Mouse (Mus musculus) monocyte, adult 5-6 weeks (primary cell): ENCODE data around the gene Dock4. TPM values are rescaled to one million over a fixed set of nuclear protein-coding genes. Genes with fewer than 3 reads are reported as not detected.
A peak's percentile ranks its signal among the peaks of the same experiment; 100 is the strongest.

ENCODE experiments used
- ATAC-seq: fragments of 153-309, 156-312 bp; replicated peaks from 2 replicates; pipeline ENCODE4 v1.8.0; 2017; ENCODE audit warnings: mild to moderate bottlenecking; ENCODE audit not compliant: low TSS enrichment, insufficient number of reproducible peaks, severe bottlenecking, poor library complexity, low FRiP score
- total RNA-seq: library from RNA; stranded (forward); fragments of 200-1000, 200-491, 200-594 nt; gene quantifications from 3 replicates; pipeline ENCODE4 v1.2.3, GENCODE M21; 2017

Gene Dock4
- total RNA-seq, 1 experiment from 2014 or later: 8.9 TPM

DNA sequence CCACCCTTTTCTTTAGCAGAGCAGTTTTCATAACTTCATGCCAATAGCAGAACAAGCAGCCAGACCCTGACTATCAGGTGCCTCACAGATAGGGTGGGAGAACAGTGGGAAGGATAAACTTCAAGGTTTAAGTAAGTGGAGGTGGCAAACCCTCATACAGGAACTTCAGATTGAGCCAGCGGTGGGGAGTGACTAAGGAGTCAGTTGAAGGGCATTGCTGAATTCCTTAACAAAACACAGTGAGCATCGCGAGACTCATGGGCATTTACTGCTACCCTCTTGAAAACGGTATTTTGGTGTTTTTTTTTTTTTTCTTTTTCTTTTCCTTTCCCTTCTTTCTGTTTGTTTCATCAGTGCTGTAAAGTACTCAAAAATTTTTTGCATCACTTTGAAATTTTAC lies 148.4 kb downstream of the Dock4 start:
- no peak for ATAC-seq

DNA sequence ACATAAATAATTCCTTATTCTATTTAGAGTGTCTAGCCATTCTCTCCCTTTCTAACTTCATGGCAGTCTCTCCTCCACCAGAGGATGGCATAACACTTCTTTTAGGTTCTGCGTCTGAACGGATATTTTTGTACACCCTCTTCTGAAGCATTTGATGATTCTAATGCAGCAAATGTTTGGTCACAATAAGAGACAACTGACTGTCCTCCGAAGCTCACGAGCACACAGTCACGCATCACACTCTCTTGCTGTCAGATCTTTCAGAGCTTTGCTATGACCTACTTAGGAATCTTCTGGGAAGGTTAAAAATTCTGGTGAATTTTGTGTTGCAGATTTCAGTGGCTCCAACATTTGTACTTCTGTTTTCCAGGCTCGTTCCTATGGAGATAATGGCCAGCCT lies 149.7 kb downstream of the Dock4 start:
- no peak for ATAC-seq

DNA sequence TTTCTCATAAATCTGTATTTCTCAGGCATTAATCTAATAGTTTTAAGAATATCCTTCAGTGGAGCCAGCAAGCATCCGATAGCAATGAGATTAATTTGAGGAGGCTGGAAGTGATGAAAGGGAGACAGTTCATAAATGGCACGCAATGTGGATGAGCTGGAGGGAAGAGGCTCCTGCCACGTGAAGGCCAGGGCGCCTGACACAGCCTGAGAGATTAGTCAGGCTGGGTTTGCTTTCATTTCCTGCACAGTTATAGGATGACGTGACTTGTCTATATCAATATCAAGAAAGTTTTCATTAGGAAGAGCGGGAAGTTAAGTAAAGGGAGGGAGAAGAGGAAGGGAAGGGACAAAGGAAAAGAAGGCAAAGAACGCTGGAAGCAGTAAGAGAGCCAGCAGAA lies 150.3 kb downstream of the Dock4 start:
- ATAC-seq: no peak

DNA sequence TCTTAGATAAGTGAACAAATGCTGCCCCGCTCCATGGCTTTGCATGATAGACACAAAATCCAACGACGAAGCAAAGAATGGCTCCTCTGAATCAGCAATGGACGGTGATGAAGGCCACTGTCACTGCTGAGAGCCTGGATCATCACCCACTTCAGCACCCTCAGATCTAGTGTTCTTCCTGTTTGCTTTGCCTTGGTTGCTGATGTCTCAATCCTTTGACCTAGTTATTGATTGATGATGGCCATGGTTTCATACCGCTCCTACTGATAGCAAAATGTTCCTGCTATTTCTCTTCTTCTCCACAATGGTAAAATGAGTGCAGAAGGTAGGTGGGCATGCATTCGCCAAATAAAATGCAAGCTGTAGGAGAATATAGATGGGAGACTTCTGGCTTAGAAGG lies 150.7 kb downstream of the Dock4 start:
- no peak for ATAC-seq

DNA sequence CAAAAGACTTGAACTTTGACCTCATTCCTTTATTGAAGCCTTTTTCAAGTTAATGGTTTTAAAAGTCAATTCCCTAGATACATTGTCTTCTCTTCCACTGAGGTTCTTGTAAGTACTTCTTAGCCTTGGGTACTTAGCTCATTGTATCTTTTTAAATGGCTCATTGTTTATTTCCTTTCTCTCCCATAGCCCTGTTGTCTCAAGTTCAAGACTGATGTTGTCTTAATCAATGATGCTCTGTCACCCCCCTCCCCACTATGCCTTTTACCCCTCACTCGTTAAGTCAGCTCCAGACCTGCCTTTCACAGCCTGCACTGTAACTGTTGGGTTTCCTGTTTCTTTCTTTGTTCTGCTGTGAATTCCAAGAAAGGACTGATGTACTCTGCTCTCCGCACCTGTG lies 154.2 kb downstream of the Dock4 start:
- ATAC-seq: no peak

DNA sequence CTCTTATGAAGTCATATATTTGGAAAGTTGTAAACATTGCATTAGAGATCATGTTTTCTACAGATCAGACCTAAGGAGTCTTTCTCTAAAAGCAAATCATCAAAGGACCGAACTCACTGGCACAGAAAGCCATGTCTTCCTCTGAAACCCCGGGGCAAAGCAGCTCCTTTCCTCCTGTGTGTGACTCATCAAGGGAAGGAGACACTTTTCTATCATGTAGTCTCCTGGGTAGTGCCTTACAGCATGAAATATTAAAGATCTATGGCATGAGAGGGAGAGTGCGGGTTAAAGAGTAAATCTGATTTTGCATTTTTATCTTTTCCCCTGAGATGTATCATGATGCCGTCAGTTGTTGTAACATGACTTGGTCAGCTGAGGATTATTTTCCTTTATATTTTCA lies 159.8 kb downstream of the Dock4 start:
- ATAC-seq: no peak

DNA sequence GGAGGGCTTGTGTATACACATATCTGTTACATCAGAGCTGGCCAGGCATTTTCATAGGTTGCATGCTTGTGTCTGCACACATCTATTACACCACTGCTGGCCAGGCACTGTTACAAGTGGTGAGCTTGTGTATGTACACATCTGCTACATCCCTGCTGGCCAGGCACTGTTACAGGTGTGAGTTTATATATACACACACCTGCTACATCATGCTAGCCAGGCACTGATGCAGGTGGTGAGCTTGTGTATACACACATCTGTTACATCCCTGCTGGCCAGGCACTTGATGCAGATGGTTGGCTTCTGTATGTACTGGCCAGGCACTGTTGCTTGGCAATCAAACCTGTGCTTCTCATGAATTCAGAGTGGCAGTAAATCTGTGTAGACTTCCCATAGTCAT lies 177.2 kb downstream of the Dock4 start:
- ATAC-seq: no peak

DNA sequence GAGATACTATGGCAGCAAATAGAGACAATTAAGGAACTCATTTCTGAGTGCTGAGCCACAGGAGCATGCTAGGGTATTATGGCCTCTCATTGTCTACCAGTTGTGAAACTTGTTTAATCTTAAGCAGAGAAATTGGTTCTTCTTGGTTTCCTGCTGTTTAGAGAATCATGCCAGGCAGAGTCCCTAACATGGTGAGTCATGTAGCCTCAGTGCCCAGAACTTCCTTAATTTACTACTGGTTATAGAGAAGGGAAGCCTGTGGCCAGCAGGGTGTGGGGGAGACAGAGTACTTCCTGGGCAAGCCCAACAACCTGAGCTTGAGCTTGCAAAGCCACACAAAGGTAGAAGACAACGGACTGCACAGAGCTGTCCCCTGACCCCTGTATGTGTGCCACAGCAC lies 180.8 kb downstream of the Dock4 start:
- ATAC-seq: peak; percentile 100

DNA sequence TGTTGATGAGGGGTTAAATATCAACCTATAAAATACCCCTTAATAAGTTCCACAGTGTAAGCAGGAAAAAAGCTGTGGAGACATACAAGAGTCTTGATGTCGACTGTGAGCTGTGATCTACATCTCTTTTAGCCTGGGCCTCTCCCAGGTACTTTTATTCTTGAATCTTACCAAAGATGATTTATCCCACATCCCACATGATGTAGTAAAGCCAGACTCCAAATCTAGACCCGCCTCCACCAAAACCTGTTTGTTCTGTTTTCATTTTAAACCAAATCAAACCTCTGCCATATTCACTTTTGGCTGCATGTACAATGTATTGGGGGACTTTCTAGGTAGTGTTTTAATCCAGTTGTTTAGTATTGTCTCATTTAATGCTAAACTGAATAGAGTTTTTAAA lies 187.5 kb downstream of the Dock4 start:
- no peak for ATAC-seq

DNA sequence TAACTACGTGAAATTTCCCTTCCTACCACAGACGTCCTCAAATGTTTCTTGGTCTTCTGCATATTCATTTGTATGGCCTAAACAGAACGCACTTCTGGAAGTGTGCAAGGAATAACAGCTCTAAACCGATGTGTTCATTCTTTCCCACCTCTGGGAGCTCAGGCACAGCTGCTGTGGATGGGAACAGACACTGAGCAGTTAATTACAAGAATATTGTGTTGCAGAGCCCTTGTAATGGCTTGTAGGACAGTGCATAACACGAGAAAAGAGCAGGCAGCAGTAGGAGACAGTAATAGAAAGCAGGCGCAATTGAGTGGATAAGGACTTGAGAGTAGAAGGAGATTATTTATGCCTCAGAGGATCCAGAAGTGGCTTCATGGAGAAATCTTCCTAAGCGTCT lies 188.4 kb downstream of the Dock4 start:
- ATAC-seq: no peak

DNA sequence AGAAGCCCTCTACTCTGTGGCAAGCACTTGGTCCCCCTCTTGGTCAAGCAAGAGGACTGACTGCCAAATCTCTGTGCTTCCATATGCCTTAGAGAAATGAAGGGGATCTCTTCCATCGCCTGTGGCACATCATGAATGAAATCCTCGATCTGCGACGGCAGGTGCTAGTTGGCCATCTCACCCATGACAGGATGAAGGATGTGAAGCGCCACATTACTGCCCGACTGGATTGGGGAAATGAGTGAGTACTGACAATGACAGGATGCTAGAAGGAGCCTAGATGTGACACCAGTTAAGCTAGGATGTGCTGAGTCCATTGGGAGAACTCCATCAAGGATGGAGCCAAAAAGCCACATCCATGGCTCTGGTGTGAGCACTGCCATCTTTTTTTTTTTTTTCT lies 190.2 kb downstream of the Dock4 start:
- ATAC-seq: no peak

DNA sequence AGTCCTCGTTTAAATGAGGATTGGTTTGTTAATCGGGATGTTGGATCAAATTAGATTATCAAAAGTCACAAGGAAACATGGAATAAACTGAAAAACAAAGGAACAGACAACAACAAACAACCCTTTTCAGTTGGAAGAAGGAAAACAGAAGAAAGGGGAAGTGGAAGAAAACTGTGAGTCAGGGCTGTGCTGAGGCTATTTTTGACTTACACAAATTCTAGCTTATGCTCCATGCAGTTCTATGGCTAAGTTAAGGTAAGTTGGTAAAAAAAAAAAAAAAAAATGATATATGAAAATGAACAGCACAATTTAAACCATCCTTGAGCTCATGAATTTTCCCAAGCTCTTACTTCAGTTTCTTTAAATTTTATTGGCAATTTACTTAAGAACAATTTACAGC lies 191.7 kb downstream of the Dock4 start:
- no peak for ATAC-seq

DNA sequence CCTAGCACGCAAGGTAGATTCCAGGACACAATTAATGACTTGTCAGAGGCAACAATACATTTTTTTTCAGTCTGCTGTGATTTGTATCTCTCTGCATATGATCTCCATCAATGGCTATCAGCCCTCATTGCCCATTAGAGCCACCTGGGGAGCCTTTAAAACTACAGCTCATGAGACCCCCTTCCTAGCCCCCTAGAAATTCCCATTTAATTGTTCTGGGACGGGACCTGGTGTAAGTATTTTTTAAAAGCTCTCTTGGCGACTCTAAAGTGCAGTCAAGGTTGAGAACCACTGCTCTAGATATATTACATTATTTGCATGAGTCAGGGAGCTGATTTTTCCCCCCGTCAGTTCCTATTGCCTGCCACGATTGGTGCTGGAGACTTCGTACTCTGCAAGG lies 200.1 kb downstream of the Dock4 start:
- ATAC-seq: no peak

DNA sequence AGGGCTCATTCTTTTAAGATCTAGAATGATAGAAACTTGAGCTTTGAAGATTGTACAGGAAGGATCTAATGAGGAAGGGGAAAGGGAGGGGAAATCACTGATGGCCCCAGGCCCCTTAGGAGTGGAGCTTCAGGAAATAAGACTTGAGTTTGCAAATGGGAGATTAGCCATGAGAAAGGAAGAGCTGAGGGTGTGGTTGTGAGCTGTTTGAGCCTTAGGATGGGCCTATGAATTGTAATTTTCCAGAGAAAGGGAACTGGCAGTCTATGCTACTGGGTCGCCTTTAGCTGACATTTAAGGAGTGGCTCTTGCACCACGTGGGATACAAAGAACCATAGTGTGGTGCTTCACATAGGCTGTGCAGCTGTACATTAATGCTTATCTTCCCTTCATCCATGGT lies 208.6 kb downstream of the Dock4 start:
- ATAC-seq: no peak

DNA sequence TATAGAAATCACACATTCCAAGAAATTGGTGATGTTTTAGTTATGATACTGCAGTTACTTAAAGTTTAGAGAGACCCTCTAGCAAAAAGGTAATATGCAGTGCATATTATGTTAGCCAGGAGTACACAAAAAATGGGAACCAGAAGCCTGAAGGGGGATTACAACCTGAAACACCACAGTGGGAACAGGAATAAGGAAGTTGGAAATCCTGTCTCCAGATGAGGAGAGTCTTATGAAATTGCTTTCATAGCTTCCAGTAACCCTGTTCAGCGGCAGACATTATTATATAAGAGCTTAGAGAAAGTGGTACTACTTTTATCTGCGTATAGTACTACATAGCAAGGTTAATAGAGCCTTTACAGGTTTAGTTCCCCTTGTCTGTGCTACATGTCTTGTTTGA lies 210.1 kb downstream of the Dock4 start:
- no peak for ATAC-seq

DNA sequence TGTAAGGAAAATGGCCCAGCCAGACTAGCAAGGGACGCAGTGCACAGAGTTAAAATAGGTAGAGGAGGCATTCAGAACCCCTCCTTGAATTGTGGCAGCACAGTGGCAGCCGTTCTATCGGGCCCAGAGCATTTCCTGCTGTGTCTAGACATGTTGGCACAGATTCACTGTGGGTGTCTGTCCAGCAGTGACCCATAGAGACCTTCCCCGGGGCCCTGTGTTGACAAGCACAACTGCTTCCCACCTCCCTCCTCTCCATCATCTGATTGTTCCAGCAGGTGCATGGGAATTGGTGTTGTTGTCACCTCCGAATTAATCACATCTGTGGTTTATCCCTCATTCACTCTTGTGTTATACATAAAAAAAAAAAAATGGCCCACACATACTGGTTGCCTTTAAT lies 210.7 kb downstream of the Dock4 start:
- ATAC-seq: no peak

DNA sequence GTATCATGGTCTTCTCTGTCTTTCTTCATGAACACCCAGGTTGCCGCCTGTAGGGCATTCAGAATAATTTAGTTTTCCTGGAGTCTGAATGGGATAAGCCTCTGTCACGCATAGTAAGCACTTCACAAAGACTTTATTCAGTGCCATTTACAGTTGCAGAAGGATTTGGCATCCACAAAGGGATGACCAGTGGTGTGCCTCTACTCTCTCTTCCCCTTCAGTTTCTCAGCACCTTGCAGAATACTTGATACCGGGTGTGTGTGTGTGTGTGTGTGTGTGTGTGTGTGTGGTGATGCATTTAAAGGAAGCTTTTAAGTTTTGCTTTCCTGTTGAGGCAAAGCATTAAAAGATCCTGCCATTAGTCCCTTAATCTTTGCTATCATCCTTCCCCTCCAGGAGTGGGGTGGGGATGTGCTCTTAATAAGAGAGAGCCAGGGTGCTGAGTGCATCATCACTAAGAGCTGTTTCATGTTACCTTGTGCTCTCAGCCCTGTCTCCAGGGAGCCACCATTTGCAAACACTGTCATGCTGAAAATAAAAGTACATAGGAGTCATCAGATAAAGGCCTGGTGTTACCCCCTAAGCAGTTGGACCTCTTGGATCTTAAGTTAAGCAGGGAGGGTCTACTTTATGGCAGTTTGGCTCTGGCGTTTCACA lies 211.6 kb downstream of the Dock4 start:
- ATAC-seq: no peak

DNA sequence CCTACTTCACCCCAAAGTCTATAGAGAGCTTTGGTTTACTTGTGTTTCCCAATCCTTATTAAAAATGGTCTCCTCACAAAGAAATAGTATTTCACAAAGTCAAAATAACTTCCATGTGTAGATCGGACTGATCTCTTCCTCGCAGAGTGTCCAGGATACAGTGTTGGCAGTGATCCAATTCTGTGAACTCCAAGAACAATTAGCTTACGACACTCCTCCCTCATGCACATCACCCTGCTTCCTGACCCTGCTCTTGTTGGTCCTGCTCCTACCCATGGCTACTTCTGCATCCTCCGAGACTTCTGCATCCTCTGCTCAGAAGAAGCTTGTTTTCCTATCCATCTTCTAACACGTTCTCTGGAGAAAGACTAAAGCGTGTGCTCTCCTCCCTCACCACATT lies 213.9 kb downstream of the Dock4 start:
- no peak for ATAC-seq

DNA sequence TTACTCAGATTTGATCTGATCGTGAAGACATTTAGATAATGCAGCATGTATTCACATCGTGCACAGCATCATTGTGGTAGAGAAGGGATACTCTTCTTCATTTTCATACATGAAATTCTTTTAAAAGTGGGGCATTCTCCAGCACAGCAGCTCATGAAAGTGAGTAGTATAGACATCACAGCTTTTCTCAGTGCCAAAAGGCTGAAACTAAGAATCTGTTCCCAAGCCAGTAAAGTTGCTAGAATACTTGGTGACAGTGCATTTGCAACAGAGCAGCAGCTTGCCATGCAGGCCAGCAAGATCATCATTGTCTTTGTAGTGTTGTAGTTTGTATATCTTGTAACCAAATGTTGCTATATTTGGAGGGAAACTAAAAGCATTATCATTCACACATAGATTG lies 223.7 kb downstream of the Dock4 start:
- no peak for ATAC-seq

DNA sequence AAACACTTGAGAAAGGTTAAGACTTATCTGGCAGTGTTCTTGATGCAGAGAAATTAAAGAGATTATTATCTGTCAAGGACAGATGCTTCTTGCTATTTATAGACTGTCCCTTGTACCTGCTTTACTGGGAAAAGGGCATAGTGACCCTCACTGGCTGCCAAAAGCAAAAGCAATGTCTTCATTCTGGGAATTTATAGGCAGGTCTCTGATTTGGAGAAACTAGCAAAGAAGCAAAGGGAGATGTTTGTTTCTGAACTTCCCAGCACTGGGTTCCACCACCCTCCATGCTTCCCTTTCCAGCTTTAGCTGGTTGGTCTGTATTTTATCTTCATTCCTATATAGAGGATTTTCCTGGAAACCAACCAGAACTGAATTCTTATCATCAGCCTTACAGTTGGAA lies 225.0 kb downstream of the Dock4 start:
- no peak for ATAC-seq

DNA sequence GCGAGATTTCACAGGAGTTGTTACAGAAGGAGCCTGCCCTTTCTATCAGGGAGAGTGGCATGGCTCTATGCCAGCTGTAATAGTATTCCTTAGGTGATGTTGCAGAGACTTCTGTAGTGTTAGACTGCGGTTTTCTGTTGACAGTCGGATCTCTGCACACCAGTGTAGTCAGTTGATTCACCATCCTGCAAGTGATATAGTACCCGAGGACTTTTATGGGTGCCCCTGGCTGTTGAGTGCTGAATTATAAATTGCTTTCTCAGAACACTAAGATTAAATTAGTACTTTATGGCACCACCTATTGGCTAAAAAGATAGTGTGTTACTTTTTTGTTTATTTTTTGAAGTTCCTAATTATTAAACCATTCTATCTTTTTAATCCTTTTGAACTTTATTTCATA lies 234.0 kb downstream of the Dock4 start:
- no peak for ATAC-seq
